Mouse (Mus musculus): ENCODE measurements around the gene Disp2. TPM values are rescaled to one million over a fixed set of nuclear protein-coding genes. Genes with fewer than 3 reads are reported as not detected.

Disp2 gene
- polyA plus RNA-seq, 1 experiment = 227 TPM

DNA sequence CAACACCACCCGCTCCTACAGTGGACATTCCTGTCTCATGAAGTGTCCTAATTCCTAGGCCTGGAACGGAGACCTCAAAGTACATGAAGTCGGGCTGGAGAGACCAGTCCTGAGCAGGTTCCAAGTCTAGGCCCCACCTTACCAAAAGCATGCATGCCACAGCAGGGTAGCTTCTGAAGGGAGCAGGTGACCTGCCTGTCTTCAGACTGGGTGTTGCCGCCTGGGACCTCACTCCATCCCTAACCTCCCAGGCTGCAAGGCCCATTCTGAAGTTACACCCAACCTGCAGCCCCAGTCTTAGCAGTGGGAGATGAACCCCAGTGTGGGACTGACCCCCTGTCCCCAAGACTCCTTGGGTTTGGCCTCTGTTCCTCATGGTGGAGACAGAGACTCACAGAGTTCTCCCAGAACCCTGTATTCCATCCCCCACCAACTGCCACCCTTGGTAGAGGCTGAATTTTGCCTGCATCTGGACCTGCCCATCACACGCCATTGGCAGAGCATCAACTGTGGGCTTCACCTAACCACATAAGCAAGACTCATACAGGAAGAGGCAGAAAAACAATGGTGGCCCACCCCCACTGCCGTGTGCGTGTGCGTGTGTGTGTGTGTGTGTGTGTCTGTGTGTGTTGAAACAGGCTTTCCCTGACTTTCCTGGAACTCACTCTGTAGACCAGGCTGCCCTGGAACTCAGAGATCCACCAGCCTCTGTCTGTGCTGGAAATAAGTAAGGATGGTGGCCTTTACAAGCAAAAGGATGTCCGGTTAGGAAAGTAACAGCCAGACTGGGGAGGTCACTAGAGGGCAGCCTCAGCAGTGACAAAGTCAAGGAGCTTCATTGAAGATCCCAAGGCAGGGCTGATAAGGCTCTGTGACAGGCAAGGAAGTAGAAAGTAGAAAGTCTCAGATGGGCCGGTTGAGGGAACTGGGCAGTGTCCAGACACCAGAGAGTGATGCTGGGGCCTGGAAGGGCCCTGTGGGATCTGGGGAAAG, 13.2 kb upstream of the Disp2 start:
- TF ChIP-seq POLR2A (IDR thresholded peaks at IDR 0.05; ENCODE audit: borderline replicate concordance, insufficient read depth, low read length) (no peak), CTCF (IDR thresholded peaks at IDR 0.05; ENCODE audit: borderline replicate concordance, insufficient read depth, low read depth, low read length) (peak; percentile 23; the same call in 1 of the 2 replicates)
- H3K4me1 ChIP-seq (ENCODE audit: control insufficient read depth, insufficient read depth, low read length) = peaks cover 18% of the 10 kb centered on the region
- WGBS = 77% methylated on average over 10 of the region's 10 CpGs
- H3K27ac ChIP-seq (ENCODE audit: insufficient read depth, low read length) = no peak overlapping the region
- H3K27me3 ChIP-seq (ENCODE audit: control insufficient read depth, insufficient read depth, low read length) = no peaks in the 10 kb centered on the region
- H3K4me3 ChIP-seq (replicated peaks; ENCODE audit: insufficient read depth, low read depth, low read length) = no peak overlapping the region
- DNase-seq = no peak

DNA sequence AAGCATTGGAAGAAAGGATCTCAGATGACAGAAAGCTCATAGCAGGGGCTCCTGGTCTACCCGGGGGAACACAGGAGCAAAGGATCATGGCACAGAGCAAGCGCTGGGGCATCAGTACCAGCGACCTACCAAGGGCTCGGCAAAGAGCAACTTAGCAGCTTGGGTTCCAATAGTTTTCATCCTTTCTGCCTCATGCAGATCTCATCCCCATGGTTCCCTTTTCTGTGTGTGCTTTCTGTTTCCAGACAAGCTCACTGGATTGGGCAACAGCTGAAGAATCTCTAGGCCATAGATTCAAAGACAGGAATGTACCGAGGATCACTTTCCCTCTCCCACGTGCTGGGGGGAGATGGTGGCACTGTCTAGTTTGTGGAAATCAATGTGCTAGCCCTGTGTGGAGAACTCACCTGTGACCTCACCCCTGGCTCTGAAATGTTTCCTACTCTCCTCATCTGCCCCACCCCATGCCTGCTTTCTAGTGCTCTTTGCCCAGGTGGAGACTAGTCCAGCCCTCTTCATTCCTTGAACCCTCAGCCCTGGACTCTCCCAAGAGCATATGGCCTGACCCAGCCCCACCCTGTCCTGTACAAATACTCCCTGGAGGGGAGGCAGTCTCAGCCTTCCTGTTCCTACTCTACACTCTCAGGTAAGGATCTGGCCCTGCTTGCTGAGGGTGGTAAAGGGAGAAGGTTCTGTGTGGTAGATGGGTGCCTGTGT, 7.2 kb upstream of the Disp2 start, which contains the start of gene Phgr1:
Gene Phgr1 (plus strand): TSS at position 612 of the 717 bp plus-strand sequence.
- peaks cover 14% of the 10 kb centered on the region for H3K4me1 ChIP-seq (ENCODE audit: control insufficient read depth, insufficient read depth, low read length)
- H3K27me3 ChIP-seq (ENCODE audit: control insufficient read depth, insufficient read depth, low read length) = no peaks in the 10 kb centered on the region
- DNase-seq = no peak
- H3K4me3 ChIP-seq (replicated peaks; ENCODE audit: insufficient read depth, low read depth, low read length) = no peak within 1 kb of the TSS
- TF ChIP-seq CTCF (IDR thresholded peaks at IDR 0.05; ENCODE audit: borderline replicate concordance, insufficient read depth, low read depth, low read length) = no peak
- no peak for TF ChIP-seq POLR2A (IDR thresholded peaks at IDR 0.05; ENCODE audit: borderline replicate concordance, insufficient read depth, low read length)
- 82% methylated on average over 6 of the region's 6 CpGs for WGBS
- H3K27ac ChIP-seq (ENCODE audit: insufficient read depth, low read length) = no peak within 1 kb of the TSS

DNA sequence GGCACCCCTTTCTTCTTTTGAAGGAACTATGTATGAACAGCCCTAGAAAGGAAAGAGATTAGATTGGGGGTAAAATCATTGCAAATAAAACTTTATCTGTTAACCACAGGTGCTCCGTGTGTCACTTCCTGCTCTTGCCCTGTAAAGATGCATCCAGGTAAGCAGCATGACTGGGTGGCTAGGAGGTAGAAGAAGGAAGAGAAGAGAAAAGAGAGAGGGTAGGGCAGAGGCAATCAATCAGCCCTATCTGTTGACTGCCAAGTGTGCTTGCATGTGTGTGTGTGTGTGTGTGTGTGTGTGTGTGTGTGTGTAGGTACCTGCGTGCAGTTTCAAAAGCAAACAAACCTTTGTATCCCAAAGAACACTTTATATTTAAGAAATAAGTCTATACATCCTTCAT, 5.0 kb upstream of the Disp2 start:
- WGBS = 96% methylated on average over 2 of the region's 2 CpGs
- no peaks in the 10 kb centered on the region for H3K27me3 ChIP-seq (ENCODE audit: control insufficient read depth, insufficient read depth, low read length)
- no peak overlapping the region for H3K27ac ChIP-seq (ENCODE audit: insufficient read depth, low read length)
- H3K4me3 ChIP-seq (replicated peaks; ENCODE audit: insufficient read depth, low read depth, low read length) = no peak overlapping the region
- H3K4me1 ChIP-seq (ENCODE audit: control insufficient read depth, insufficient read depth, low read length) = peaks cover 17% of the 10 kb centered on the region
- TF ChIP-seq CTCF (IDR thresholded peaks at IDR 0.05; ENCODE audit: borderline replicate concordance, insufficient read depth, low read depth, low read length) = no peak
- no peak for TF ChIP-seq POLR2A (IDR thresholded peaks at IDR 0.05; ENCODE audit: borderline replicate concordance, insufficient read depth, low read length)
- no peak for DNase-seq

GRCm38 (mm10) chr2:118775396-118775795, 4.1 kb upstream of the Disp2 start:
- peaks cover 17% of the 10 kb centered on the region for H3K4me1 ChIP-seq (ENCODE audit: control insufficient read depth, insufficient read depth, low read length)
- DNase-seq = peak in 1 of 2 experiments; percentile 52
- no peaks in the 10 kb centered on the region for H3K27me3 ChIP-seq (ENCODE audit: control insufficient read depth, insufficient read depth, low read length)
- WGBS = 17% methylated on average over 1 of the region's 1 CpGs
- H3K27ac ChIP-seq (ENCODE audit: insufficient read depth, low read length) = no peak overlapping the region
- TF ChIP-seq CTCF (IDR thresholded peaks at IDR 0.05; ENCODE audit: borderline replicate concordance, insufficient read depth, low read depth, low read length) = no peak
- no peak for TF ChIP-seq POLR2A (IDR thresholded peaks at IDR 0.05; ENCODE audit: borderline replicate concordance, insufficient read depth, low read length)
- H3K4me3 ChIP-seq (replicated peaks; ENCODE audit: insufficient read depth, low read depth, low read length) = no peak overlapping the region

GRCm38 (mm10) chr2:118775846-118776245, 3.7 kb upstream of the Disp2 start:
- peak overlapping the region; percentile 85 for H3K27ac ChIP-seq (ENCODE audit: insufficient read depth, low read length)
- peak; percentile 73 to 84 for DNase-seq

DNA sequence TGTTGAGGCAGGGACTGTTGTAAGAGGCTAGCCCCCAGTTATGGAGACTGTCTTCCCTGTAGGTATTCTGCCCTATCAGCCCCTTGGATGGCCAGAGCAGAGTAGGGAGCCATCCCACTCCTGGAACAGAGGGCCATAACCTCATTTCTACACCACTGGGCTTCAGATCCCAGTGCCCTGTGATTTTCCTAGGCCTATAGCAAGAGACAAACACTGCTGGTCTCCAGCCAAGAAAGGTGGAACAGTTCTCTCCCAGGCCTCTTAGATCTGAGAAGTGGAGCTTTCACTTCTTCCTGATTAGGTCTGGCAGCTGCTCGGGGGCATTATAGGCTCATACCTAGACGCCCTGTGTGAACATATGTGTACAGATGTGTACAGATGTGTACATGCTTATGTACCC, 3.2 kb upstream of the Disp2 start:
- peaks cover 17% of the 10 kb centered on the region for H3K4me1 ChIP-seq (ENCODE audit: control insufficient read depth, insufficient read depth, low read length)
- peak overlapping the region; percentile 85 for H3K27ac ChIP-seq (ENCODE audit: insufficient read depth, low read length)
- peak in 1 of 2 experiments; percentile 38 for DNase-seq
- H3K4me3 ChIP-seq (replicated peaks; ENCODE audit: insufficient read depth, low read depth, low read length) = no peak overlapping the region
- WGBS = 67% methylated on average over 2 of the region's 2 CpGs
- 0 out of 2 replicates have a peak, but pooled peaks have one; percentile 2 for TF ChIP-seq POLR2A (IDR thresholded peaks at IDR 0.05; ENCODE audit: borderline replicate concordance, insufficient read depth, low read length)
- no peak for TF ChIP-seq CTCF (IDR thresholded peaks at IDR 0.05; ENCODE audit: borderline replicate concordance, insufficient read depth, low read depth, low read length)
- no peaks in the 10 kb centered on the region for H3K27me3 ChIP-seq (ENCODE audit: control insufficient read depth, insufficient read depth, low read length)

More at GRCm38 (mm10) chr2:118775846-118776245, 3.7 kb upstream of the Disp2 start:
- Histone ChIP-seq H3K4me1 (ENCODE audit: control insufficient read depth, insufficient read depth, low read length) (peaks cover 17% of the 10 kb centered on the region), H3K4me3 (replicated peaks; ENCODE audit: insufficient read depth, low read depth, low read length) (no peak overlapping the region), H3K27me3 (ENCODE audit: control insufficient read depth, insufficient read depth, low read length) (no peaks in the 10 kb centered on the region)
- TF ChIP-seq POLR2A (IDR thresholded peaks at IDR 0.05; ENCODE audit: borderline replicate concordance, insufficient read depth, low read length) = 0 out of 2 replicates have a peak, but pooled peaks have one; percentile 20
- TF ChIP-seq CTCF (IDR thresholded peaks at IDR 0.05; ENCODE audit: borderline replicate concordance, insufficient read depth, low read depth, low read length) = no peak
- WGBS = 2% methylated on average over 4 of the region's 4 CpGs

GRCm38 (mm10) chr2:118778418-118778817, 1.1 kb upstream of the Disp2 start:
- Histone ChIP-seq H3K4me1 (ENCODE audit: control insufficient read depth, insufficient read depth, low read length) (peaks cover 17% of the 10 kb centered on the region), H3K27ac (ENCODE audit: insufficient read depth, low read length) (no peak overlapping the region), H3K4me3 (replicated peaks; ENCODE audit: insufficient read depth, low read depth, low read length) (no peak overlapping the region), H3K27me3 (ENCODE audit: control insufficient read depth, insufficient read depth, low read length) (no peaks in the 10 kb centered on the region)
- TF ChIP-seq CTCF (IDR thresholded peaks at IDR 0.05; ENCODE audit: borderline replicate concordance, insufficient read depth, low read depth, low read length) = no peak
- TF ChIP-seq POLR2A (IDR thresholded peaks at IDR 0.05; ENCODE audit: borderline replicate concordance, insufficient read depth, low read length) = no peak
- no peak for DNase-seq
- WGBS = 92% methylated on average over 4 of the region's 4 CpGs

Data from cerebellum, adult 2 months (tissue).